Mouse (Mus musculus) hindlimb bud, embryonic 11.5 days (tissue): ENCODE measurements around the gene Zc3h18.

Source experiments
- DNase-seq: peaks from one replicate; pipeline ENCODE4 v3.0.0-alpha.2; 2012; ENCODE audit warnings: low read depth, low spot score; ENCODE audit errors: extremely low spot score

Zc3h18 gene

GRCm38 (mm10) chr8:122432443-122433268, 56.2 kb downstream of the Zc3h18 start, which contains the start of gene Cyba:
TSS of gene Cyba (minus strand) at chr8:122432930.
- no peak for DNase-seq

- DNase-seq, result no peak
Measured at GRCm38 (mm10) chr8:122433269-122433905, 57.0 kb downstream of the Zc3h18 start.

GRCm38 (mm10) chr8:122435375-122435774, 59.0 kb downstream of the Zc3h18 start:
- DNase-seq, result no peak

GRCm38 (mm10) chr8:122436146-122436545, 59.7 kb downstream of the Zc3h18 start:
- no peak for DNase-seq

DNA sequence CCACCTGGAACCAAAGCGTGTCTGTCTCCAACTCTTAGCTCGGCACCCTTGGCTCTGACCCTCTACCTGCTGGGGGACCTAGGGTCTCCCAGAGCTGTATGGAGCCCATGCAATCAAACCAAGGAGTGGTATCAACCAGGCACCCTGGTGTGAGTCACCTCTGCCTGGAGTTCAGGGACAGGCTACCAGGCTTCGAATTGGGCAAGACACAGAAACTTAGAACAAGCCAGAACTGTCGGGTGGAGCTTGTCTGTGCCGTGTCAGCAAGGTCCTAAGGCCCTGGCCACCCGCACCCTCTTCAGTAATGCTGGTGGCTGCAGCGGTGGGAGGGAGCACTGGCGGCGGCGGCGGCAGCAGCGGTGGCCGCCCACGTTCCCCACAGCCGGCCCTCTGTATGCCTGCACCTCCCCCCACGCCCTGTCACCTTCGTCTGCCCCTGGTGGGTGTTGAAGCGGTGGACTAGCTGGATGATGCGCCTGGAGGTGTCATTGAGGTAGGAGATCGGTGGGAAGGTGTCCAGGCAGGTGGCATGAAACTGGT, 60.2 kb downstream of the Zc3h18 start:
- no peak for DNase-seq

GRCm38 (mm10) chr8:122437708-122438331, 61.4 kb downstream of the Zc3h18 start:
- no peak for DNase-seq

GRCm38 (mm10) chr8:122439336-122439735, 62.9 kb downstream of the Zc3h18 start:
- DNase-seq, result no peak

DNA sequence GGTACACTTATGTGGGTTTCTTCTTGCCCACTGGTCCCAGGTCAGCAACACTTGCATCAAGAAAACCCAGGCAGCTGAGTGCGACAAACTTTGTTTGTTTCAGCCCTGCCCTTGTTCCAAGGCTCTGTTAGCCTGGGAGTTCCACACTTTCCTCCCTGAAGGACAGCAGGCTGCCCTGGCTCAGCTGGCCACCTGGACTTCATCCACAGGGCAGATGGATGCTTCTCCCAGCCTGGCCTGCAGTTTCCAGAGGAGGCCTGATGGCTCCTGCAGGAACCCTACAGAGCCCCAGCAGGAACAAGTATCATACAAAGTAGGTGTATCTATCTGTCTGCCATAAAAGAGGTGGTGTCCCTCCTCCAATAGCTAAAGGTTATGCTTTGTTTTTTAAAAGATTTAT, 64.9 kb downstream of the Zc3h18 start:
- no peak for DNase-seq

- DNase-seq, result no peak
Measured at GRCm38 (mm10) chr8:122442356-122442755, 65.9 kb downstream of the Zc3h18 start.

DNA sequence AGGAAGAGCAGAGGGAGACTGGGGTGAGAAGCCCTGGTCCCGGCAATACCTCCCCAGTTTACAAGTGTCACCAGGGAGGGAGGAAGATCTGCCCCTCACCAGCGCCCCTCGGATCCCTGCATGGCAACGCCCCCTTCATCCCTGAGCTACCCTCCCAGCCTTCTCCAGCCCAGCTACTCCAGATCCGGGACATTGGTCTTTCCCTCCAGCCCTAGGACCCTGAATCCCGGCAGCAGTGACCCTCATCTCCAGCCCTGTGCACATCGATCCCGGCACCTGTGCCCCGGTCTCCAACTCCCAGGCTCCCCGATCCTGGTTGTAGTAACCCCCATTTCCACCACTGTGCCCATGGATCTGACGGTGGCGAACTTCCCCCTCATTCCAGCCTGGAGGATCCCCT, 66.4 kb downstream of the Zc3h18 start:
- no peak for DNase-seq

DNA sequence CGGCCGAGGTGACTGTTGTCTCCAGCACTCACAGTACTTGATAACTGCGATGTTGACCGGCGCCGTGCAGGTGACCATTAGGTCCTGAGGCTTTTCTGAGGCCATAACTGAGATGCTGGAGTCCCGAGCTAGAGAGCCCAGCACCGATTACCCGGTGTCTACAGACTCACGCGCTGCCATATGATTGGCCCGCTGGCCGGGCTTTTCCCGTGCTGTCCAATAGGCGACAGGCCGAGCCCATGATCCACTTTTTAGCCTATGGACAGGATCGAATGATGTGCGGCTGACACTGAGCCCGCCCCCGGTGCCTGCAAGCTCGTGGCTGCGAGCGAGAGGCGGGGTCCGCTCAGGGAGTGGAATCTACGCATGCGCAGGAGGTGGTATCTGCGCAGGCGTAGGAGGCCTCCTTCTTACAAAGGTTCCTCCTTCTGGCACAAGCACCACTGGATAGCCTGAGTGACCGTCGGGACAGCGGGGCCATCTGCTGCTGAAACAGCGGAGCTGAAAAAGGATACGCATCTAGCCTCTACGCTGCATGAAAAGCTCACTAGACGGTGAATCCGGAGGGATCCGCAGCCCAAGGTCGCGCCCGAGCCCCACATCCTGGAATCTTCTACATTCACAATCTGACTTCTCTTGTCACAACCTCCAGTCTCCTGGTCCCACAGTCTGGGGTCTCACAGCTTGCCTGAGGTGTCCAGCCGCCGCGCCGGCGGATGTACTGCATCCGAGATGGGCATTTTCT, 67.0 kb downstream of the Zc3h18 start, which contains the start of gene Mvd:
Gene Mvd, minus strand, starts transcription at position 161 of the 745 bp plus-strand sequence.
- DNase-seq, result peak; percentile 98

DNA sequence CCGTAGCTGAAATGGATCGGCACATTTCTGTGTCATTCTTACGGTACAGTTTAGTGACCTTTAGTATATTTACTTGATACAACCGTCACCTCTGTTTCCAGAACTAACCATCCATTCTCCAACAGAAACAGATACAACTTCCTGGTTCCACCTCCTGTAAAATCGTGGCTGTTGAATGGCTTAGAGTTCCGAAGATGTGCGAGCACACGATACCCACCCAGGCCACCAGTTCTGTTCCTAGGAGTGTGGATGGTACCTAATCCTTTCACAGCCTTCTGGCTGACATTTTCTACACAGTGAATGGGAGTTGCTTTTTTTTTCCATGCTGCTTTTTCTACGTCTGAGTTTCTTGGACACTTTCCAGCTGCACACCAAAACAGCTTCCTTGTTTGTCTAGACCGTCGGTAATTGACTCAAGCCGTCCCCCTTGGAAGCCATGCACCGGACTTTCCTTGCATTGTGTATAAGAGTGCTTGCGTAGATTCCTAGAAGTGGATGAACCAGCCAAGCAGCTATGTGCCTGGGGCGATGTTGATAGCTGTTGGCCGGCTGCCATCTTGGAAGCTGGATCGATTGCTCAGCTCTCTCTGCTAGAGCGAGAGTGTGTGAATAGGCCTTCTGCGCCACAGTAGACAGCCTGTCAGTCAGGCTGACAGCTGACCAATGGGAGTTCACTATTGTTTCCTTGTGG, 67.8 kb downstream of the Zc3h18 start:
- no peak for DNase-seq

GRCm38 (mm10) chr8:122445203-122445602, 68.8 kb downstream of the Zc3h18 start:
- DNase-seq, result no peak

DNA sequence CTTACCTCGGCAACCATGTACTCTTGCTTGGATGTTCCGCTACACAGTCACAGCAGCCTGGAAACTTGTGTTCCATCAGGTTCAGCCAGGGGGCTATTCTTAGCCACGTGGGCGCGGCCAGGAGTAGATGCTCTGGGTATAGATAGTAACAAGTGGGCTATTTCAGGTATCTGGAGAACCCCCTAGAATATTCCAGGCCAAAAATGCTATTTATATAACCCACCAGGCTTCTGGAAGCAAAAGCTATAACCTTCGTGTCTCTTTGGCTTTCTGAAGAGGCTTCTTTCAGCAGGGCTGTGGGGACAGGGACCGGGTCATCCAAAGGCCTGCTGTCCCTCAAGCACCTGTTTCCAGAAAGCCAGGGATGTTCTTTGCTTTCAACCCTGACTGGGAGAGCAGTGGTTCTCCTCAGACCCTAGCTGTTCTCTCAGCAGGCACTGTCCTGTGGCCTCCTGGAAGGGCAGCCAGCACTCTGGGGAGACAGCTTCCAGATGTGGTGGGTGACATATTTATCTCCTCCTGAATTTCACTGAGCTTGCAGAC, 74.8 kb downstream of the Zc3h18 start:
- no peak for DNase-seq

DNA sequence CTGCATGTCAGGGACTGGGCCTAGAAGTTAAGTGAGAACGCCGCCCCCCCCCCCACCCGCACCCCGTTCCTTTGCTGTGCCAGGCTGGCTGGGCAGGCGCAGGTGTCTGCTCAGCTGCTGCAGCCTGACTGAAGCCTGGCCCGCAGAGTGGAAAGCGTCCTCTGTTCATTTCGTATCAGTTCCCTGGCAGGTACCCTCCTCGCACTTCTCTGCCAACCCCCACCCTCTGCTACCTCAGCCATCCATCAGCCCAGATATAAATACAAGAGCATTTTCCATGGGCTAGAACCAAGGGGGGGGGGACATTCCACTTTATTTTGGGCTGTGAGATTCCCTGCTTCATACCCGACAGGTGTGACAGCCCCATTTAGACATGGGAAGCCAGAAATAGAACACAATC, 75.7 kb downstream of the Zc3h18 start:
- DNase-seq, result no peak

- no peak for DNase-seq
Measured at GRCm38 (mm10) chr8:122454409-122454808, 78.0 kb downstream of the Zc3h18 start.

DNA sequence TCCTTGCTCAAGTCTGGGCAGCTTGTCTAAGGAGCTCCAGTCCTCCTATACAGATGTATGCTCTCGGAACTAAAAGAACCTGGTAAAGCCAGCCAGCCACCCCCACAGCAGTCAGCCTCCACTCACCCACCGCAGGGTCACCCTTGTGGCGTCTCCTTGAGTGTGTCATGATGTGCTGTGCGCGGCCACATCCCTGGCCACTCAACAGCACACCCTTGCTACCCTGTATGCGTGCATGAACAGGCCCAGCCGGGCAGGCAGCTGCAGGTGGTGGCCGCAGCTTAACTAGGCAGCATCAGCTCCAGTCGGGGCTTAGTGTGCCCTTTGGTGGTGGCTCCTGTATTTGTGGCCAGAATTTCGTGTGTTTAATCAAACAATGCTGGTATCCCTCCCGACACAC, 80.8 kb downstream of the Zc3h18 start:
- no peak for DNase-seq

DNA sequence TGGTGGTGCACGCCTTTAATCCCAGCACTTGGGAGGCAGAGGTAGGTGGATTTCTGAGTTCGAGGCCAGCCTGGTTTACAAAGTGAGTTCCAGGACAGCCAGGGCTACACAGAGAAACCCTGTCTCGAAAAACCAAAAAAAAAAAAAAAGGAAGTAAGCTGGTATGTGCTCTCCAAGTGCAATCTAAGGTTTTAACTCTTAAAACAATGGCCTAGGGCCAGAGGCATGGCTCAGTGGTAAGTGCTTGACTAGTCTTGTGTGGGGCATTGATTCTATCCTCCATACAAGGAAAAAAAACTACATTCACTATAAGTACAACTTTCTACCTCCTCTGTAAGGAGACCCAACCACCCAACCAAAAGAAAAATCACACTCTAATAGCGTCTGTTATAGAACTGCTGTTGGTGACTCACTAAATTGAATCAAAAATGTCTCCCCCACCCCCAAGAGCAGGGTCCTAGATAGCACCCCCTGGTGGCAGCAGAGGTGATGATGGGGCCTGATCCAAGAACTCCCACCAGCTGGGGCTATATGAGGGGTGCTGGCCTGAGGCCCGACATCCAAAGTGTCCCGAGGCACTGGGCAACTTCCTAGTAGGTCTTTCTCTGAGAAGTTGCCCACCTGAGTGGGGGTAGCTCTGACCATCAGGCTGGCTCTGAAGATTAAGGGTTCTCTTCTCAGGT, 83.0 kb downstream of the Zc3h18 start:
- no peak for DNase-seq

DNA sequence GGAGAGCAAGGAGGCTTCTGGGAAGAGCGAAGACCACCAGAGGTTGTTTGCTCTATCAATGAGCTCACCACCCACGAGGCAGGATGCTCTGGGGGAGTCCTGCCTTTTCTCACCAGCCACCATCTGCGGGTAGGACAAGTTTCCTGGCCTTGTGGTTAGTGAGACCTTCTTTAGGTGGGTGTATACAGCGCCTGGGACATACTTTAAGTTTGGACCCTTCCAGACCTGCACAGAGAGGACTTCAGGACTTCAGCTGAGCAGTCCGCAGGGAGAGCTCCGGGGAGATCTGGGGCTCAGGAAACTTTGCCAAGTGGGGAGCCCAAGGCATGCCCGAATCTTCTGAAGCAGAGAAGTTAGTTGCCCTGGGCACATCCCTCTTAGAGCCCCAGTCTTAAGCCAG, 83.6 kb downstream of the Zc3h18 start:
- DNase-seq, result no peak
